Mouse (Mus musculus): ENCODE results near the gene Rimklb.
"Not testable (repeated sequence)": the region's sequence is repeated elsewhere in the genome, so short reads cannot be mapped to it uniquely, and the experiment has no call there.

Gene Rimklb

DNA sequence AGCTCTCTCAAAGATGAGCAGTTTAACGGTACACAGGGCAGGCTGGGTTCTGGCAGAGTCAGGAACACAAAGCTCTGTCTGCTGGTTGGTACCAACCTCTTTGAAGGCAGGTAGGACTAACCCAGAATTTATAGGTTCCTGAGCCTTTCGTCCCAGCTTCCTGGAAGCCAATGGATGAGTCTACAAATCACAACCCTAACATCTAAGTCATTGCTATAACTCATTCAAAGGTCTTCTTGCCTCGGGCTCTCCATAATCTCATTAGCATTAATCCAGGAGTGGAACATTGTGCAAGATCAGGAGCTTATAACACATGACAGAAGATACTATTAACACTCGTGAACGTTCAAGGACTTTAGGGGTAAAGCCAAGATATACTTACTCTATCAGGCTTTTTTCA is at the start of gene Rimklb:
Rimklb (minus strand) TSS at position 101 of the 400 bp plus-strand sequence.
- H3K27me3 ChIP-seq (ENCODE audit: insufficient read depth, low read length): peaks cover 30% of the 10 kb centered on the region
- no peaks in the 10 kb centered on the region for H3K9me3 ChIP-seq (ENCODE audit: low read length)
- no peaks in the 10 kb centered on the region for H3K36me3 ChIP-seq (ENCODE audit: insufficient read depth, low read length)
- TF ChIP-seq CTCF (conservative IDR thresholded peaks at IDR 0.05; ENCODE audit: low read length): no peak
- TF ChIP-seq POU5F1 (IDR thresholded peaks at IDR 0.05; ENCODE audit: borderline replicate concordance, low read length): no peak
- no peak for TF ChIP-seq NANOG (IDR thresholded peaks at IDR 0.05; ENCODE audit: borderline replicate concordance, low read length)
- peaks cover 28% of the 10 kb centered on the region for H3K4me1 ChIP-seq (replicated peaks; ENCODE audit: low read depth, low read length)
- no peak within 1 kb of the TSS for H3K4me3 ChIP-seq (replicated peaks; ENCODE audit: low read length)

DNA sequence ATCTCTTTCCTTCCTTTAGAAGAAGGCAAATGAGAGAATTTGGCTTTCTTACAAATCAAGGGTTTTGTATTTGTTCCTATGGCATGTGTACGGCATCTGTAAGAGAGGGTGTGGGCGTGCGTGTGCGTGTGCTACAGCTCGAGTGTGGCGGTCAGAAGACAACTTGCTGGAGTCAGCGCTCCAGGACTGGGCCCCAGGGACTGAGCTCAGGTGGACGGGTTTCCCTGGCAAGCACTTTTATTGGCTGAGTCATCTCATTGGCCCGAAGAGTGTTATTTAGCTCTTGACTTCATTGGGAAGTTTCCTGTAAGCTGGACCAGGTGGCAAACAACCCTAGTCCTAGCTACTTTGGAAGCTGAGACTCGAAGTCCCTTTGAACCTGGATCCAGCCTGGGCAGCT is 47.4 kb upstream of the Rimklb start:
- H3K27me3 ChIP-seq (ENCODE audit: insufficient read depth, low read length): no peaks in the 10 kb centered on the region
- H3K4me1 ChIP-seq (replicated peaks; ENCODE audit: low read depth, low read length): peaks cover 4% of the 10 kb centered on the region; the same call in 1 of the 2 replicates
- H3K9me3 ChIP-seq (ENCODE audit: low read length): no peaks in the 10 kb centered on the region
- H3K36me3 ChIP-seq (ENCODE audit: insufficient read depth, low read length): no peaks in the 10 kb centered on the region
- no peak overlapping the region for H3K4me3 ChIP-seq (replicated peaks; ENCODE audit: low read length)
- TF ChIP-seq POU5F1 (IDR thresholded peaks at IDR 0.05; ENCODE audit: borderline replicate concordance, low read length) (no peak), NANOG (IDR thresholded peaks at IDR 0.05; ENCODE audit: borderline replicate concordance, low read length) (no peak), CTCF (conservative IDR thresholded peaks at IDR 0.05; ENCODE audit: low read length) (no peak)

GRCm38 (mm10) chr6:122545289-122545882 is 46.8 kb upstream of the Rimklb start:
- no peak overlapping the region for H3K4me3 ChIP-seq (replicated peaks; ENCODE audit: low read length)
- no peaks in the 10 kb centered on the region for H3K27me3 ChIP-seq (ENCODE audit: insufficient read depth, low read length)
- H3K36me3 ChIP-seq (ENCODE audit: insufficient read depth, low read length): no peaks in the 10 kb centered on the region
- no peak for TF ChIP-seq CTCF (conservative IDR thresholded peaks at IDR 0.05; ENCODE audit: low read length)
- TF ChIP-seq POU5F1 (IDR thresholded peaks at IDR 0.05; ENCODE audit: borderline replicate concordance, low read length): no peak
- TF ChIP-seq NANOG (IDR thresholded peaks at IDR 0.05; ENCODE audit: borderline replicate concordance, low read length): no peak
- H3K9me3 ChIP-seq (ENCODE audit: low read length): no peaks in the 10 kb centered on the region
- H3K4me1 ChIP-seq (replicated peaks; ENCODE audit: low read depth, low read length): peaks cover 4% of the 10 kb centered on the region; the same call in 1 of the 2 replicates

DNA sequence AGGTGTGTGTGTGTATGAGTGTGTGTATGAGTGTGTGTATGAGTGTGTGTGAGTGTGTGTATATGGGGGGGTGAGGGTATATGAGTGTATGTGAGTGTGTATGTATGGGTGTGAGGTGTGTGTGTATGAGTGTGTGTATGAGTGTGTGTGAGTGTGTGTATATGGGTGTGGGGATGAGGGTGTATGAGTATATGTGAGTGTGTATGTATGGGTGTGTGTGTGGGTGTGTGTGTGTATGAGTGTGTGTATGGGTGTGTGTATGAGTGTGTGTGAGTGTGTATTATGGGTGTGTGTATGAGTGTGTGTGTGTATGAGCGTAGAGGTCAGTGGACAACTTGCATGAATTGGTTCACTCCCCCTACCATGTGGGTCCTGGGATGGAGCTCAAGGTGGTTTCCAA is 46.1 kb upstream of the Rimklb start:
- TF ChIP-seq CTCF (conservative IDR thresholded peaks at IDR 0.05; ENCODE audit: low read length) (no peak), POU5F1 (IDR thresholded peaks at IDR 0.05; ENCODE audit: borderline replicate concordance, low read length) (no peak), NANOG (IDR thresholded peaks at IDR 0.05; ENCODE audit: borderline replicate concordance, low read length) (no peak)
- Histone ChIP-seq H3K27me3 (ENCODE audit: insufficient read depth, low read length) (no peaks in the 10 kb centered on the region), H3K9me3 (ENCODE audit: low read length) (no peaks in the 10 kb centered on the region), H3K36me3 (ENCODE audit: insufficient read depth, low read length) (no peaks in the 10 kb centered on the region), H3K4me3 (replicated peaks; ENCODE audit: low read length) (no peak overlapping the region), H3K4me1 (replicated peaks; ENCODE audit: low read depth, low read length) (peaks cover 4% of the 10 kb centered on the region; the same call in 1 of the 2 replicates)

DNA sequence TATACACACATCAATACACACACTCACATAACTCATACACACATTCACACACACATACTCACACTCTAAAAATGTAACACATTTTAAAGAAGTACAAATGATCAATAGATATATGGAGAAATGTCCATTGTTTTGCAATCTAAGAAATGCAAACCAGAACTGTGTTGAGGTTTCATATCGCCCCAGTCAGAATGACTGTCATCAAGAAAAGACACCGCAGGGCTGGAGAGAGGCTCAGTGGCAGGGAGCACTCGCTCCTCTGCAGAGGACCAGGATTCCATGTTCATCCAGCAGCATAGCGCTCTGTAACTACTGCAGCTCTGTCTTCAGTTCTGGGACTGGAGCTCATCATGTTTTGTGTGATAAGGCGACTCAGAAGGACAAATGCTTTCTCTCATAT is 45.0 kb upstream of the Rimklb start:
- H3K9me3 ChIP-seq (ENCODE audit: low read length): peaks cover under 1% of the 10 kb centered on the region
- H3K27me3 ChIP-seq (ENCODE audit: insufficient read depth, low read length): no peaks in the 10 kb centered on the region
- H3K36me3 ChIP-seq (ENCODE audit: insufficient read depth, low read length): no peaks in the 10 kb centered on the region
- no peak for TF ChIP-seq NANOG (IDR thresholded peaks at IDR 0.05; ENCODE audit: borderline replicate concordance, low read length)
- no peak for TF ChIP-seq POU5F1 (IDR thresholded peaks at IDR 0.05; ENCODE audit: borderline replicate concordance, low read length)
- no peak for TF ChIP-seq CTCF (conservative IDR thresholded peaks at IDR 0.05; ENCODE audit: low read length)
- H3K4me1 ChIP-seq (replicated peaks; ENCODE audit: low read depth, low read length): peaks cover 4% of the 10 kb centered on the region; the same call in 1 of the 2 replicates
- no peak overlapping the region for H3K4me3 ChIP-seq (replicated peaks; ENCODE audit: low read length)

- not testable (repeated sequence) for H3K36me3 ChIP-seq (ENCODE audit: insufficient read depth, low read length); H3K27me3 ChIP-seq (ENCODE audit: insufficient read depth, low read length); H3K9me3 ChIP-seq (ENCODE audit: low read length)
Measured at GRCm38 (mm10) chr6:122542459-122542858, 43.9 kb upstream of the Rimklb start.

GRCm38 (mm10) chr6:122539564-122539963 is 41.0 kb upstream of the Rimklb start:
- Histone ChIP-seq H3K27me3 (ENCODE audit: insufficient read depth, low read length) (no peaks in the 10 kb centered on the region), H3K4me1 (replicated peaks; ENCODE audit: low read depth, low read length) (no peaks in the 10 kb centered on the region), H3K9me3 (ENCODE audit: low read length) (peaks cover 8% of the 10 kb centered on the region), H3K36me3 (ENCODE audit: insufficient read depth, low read length) (no peaks in the 10 kb centered on the region), H3K4me3 (replicated peaks; ENCODE audit: low read length) (no peak overlapping the region)
- TF ChIP-seq POU5F1 (IDR thresholded peaks at IDR 0.05; ENCODE audit: borderline replicate concordance, low read length) (no peak), NANOG (IDR thresholded peaks at IDR 0.05; ENCODE audit: borderline replicate concordance, low read length) (no peak), CTCF (conservative IDR thresholded peaks at IDR 0.05; ENCODE audit: low read length) (no peak)

More at GRCm38 (mm10) chr6:122542459-122542858, 43.9 kb upstream of the Rimklb start:
- H3K4me3 ChIP-seq (replicated peaks; ENCODE audit: low read length); H3K4me1 ChIP-seq (replicated peaks; ENCODE audit: low read depth, low read length): not testable (repeated sequence)

DNA sequence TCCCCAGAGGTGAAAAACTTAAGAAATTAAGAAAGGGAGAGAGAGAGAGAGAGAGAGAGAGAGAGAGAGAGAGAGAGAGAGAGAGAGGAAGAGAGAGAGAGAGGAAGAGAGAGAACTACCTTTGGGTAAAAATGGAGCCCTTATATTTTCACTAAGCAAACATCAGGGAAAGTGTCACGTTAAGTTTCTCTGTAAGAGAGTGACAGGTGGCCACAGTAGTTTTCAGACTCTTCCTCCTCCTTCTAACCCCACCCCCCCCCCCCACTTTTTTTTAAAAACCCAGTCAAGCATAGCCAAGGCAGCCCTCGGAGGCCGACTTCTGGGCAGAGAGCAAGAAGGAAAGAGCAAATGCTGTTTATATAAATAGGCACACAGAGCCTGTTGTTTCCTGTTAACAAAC is 35.5 kb upstream of the Rimklb start:
- H3K9me3 ChIP-seq (ENCODE audit: low read length): peaks cover 8% of the 10 kb centered on the region
- peaks cover under 1% of the 10 kb centered on the region; the same call in 1 of the 2 replicates for H3K27me3 ChIP-seq (ENCODE audit: insufficient read depth, low read length)
- TF ChIP-seq CTCF (conservative IDR thresholded peaks at IDR 0.05; ENCODE audit: low read length) (no peak), POU5F1 (IDR thresholded peaks at IDR 0.05; ENCODE audit: borderline replicate concordance, low read length) (no peak), NANOG (IDR thresholded peaks at IDR 0.05; ENCODE audit: borderline replicate concordance, low read length) (no peak)
- H3K4me3 ChIP-seq (replicated peaks; ENCODE audit: low read length): no peak overlapping the region
- no peaks in the 10 kb centered on the region for H3K36me3 ChIP-seq (ENCODE audit: insufficient read depth, low read length)
- H3K4me1 ChIP-seq (replicated peaks; ENCODE audit: low read depth, low read length): peaks cover 17% of the 10 kb centered on the region

DNA sequence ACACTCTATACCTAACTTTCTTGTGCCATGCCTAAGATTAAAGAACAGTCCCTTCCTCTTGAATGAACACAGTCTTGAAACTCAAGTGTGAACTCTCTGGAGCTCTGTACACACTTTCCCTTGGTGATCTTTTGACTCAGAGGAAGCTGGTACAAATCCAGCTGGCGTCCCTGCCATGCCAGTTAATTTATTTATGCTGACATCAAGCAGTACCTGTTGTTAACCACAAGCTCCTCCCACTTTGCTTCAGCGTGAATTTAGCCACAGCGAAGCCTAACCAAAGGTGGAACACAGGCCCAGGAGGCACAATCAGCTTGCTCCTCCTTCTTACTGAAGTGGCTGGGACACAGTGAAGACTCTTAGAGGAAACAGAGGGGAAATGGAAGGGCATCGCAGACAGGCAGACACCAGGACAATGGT is 34.3 kb upstream of the Rimklb start:
- Histone ChIP-seq H3K27me3 (ENCODE audit: insufficient read depth, low read length) (peaks cover 5% of the 10 kb centered on the region), H3K36me3 (ENCODE audit: insufficient read depth, low read length) (no peaks in the 10 kb centered on the region), H3K4me1 (replicated peaks; ENCODE audit: low read depth, low read length) (peaks cover 24% of the 10 kb centered on the region), H3K4me3 (replicated peaks; ENCODE audit: low read length) (peak overlapping the region; percentile 13; the same call in 1 of the 2 replicates), H3K9me3 (ENCODE audit: low read length) (peaks cover under 1% of the 10 kb centered on the region)
- TF ChIP-seq CTCF (conservative IDR thresholded peaks at IDR 0.05; ENCODE audit: low read length): no peak
- TF ChIP-seq POU5F1 (IDR thresholded peaks at IDR 0.05; ENCODE audit: borderline replicate concordance, low read length): no peak
- TF ChIP-seq NANOG (IDR thresholded peaks at IDR 0.05; ENCODE audit: borderline replicate concordance, low read length): no peak

All from E14TG2a.4 (cell line).